Mouse (Mus musculus) embryonic stem cell, embryonic (primary cell): Measurements from ENCODE around the gene Nlrp9a.
"Not testable (repeated sequence)": the region's sequence is repeated elsewhere in the genome, so short reads cannot be mapped to it uniquely, and the experiment has no call there.

ENCODE experiments used
- CTCF ChIA-PET, 4 experiments: fragments of 300-600 bp in 2 of 4; fragments of 350-600 bp in 2 of 4; sonication (Branson Sonifier 250); formaldehyde crosslinking; loops; one replicate each; lab custom pipeline; 2022; ENCODE audit warnings: inconsistent platforms in 2 of 4; lab: Charles Lee
- POLR2A ChIA-PET, 4 experiments: fragments of 300-600 bp in 2 of 4; fragments of 350-600 bp in 2 of 4; sonication (Branson Sonifier 250); formaldehyde crosslinking; loops; one replicate each; lab custom pipeline; 2022; ENCODE audit warnings: antibody characterized with exemption in 4 of 4, inconsistent platforms in 1 of 4; lab: Charles Lee

Gene Nlrp9a

DNA sequence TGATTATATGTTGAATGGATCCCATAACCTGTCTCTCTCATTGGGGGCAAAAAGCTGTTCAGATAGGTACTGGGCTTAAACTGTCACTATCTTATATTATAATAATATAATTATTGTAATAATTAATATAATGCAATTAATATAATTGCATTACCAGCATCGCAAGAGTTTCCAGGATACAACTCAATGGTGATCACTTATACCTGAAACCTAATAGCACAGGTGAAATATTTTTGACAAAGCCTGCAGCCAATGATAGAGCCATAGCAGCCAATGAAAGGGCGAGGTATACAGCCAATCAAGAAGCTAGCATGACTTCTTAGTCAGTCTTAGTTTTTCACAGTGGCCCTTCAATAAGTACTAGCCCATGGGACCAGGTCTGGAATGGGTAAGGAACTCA, at the start of gene Nlrp9a:
Gene Nlrp9a (plus strand): TSS at position 301 of the 400 bp plus-strand sequence.
- CTCF ChIA-PET, POLR2A ChIA-PET: not testable (repeated sequence)

DNA sequence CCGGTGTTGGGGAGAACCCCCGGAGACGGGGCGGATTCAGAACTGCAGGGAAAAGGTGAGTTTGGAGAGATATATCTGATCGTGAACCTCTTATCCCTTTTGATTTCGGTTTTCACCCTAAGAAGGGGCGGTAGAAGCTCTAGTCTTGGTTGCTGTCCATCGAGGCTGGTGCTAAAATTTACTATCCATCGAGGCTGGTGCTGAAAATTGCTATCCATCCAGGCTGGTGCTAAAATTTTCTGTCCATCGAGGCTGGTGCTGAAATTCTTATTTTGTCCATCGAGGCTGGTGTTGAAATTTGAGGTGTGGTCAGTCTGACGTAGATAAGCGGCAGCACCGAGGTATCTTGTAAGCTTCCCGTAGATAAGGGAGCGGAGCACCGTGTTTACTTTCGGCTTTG, 45.3 kb upstream of the Nlrp9a start:
- POLR2A ChIA-PET, CTCF ChIA-PET: not testable (repeated sequence)

DNA sequence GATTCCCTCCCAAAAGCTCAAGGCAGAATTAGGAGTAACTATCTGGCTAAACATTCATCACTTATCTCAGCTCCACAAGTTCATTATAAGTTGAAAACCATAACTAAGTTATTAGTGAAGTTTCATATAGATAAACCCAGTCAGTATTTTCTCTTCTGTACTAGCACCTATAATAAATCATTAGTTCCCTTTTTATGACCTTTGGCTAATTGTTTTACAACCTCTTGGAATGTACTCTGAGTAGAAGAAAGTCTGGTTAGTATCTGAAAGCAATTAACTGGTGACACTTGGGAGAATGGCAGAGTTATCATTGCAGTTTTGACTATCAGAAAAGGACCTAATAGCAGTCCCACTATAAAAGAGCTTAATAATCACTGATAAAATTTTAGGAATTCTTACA, 54.3 kb downstream of the Nlrp9a start:
- CTCF ChIA-PET = no interaction called here
- POLR2A ChIA-PET = interaction anchor here in 1 of 4 experiments (0.6 kb wide), 1 partner anchor 503 kb away, joined by 3 read pairs; no protein-coding TSS in a partner anchor

DNA sequence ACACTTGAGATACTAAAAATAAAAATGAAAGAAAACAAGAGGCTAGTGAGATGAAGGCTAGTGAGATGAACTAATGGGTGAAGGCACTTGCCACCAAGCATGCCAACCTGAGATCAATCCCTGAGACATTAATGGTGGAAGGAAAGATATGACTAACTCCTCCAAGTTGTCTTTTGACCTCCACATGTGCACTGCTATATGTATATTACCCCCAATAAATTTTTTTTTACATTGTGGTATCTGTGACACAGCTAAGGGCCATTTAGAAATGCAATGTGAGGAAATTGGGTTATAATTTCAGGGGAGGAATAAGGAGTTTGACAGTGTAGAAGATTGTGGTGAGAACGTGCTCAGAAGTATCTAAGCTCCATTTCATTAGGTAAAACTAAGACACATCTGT, 55.0 kb downstream of the Nlrp9a start:
- CTCF ChIA-PET = no interaction called here
- POLR2A ChIA-PET = interaction anchor here in 1 of 4 experiments (1.1 kb wide), 1 partner anchor 9 kb away, joined by 3 read pairs; no protein-coding TSS in a partner anchor

DNA sequence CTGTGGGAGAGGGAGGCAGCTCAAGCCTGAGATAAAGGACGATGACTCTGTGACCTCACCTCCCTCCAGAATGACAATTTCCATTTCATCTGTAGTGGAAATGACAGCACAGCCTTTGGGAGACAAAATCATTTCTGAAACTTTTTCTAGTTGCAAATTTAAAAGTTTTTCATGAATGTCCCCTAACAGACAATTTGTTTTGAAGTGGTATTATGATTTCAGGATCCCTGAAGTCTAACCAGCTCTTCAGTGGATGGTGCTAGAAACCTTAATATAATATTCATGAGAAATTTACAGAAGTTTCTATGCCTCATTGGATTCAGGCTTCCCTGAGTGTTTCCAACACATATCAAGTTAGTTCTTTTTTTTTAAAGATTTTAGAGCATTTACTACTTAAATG, 83.5 kb downstream of the Nlrp9a start, which contains the start of gene Vmn1r185:
Gene Vmn1r185 (minus strand): TSS at position 101 of the 400 bp plus-strand sequence.
- POLR2A ChIA-PET, CTCF ChIA-PET: not testable (repeated sequence)
